Mouse (Mus musculus): ENCODE results near the gene Syngap1.

The Syngap1 gene

DNA sequence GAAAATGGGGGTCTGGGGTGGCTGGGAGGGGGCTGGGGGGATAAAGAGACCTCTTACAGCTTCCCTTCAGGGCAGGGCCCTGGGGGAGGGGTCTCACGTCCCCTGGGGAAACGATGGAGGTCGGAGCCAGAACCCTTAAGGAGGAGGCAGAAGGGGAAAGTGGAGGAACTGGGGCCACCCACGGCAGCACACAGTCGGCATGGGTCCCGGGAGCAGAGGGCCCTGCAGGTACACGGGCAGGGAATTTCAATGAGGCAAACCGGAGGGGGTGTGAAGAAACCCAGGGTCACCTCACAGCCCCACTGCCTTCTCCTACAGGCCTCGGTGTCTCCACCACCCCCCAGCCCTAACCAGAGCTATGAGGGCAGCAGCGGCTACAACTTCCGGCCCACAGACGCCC, 4.6 kb upstream of the Syngap1 start:
- DNase-seq (ENCODE audit: extremely low spot score, low read depth, low spot score): no peak

DNA sequence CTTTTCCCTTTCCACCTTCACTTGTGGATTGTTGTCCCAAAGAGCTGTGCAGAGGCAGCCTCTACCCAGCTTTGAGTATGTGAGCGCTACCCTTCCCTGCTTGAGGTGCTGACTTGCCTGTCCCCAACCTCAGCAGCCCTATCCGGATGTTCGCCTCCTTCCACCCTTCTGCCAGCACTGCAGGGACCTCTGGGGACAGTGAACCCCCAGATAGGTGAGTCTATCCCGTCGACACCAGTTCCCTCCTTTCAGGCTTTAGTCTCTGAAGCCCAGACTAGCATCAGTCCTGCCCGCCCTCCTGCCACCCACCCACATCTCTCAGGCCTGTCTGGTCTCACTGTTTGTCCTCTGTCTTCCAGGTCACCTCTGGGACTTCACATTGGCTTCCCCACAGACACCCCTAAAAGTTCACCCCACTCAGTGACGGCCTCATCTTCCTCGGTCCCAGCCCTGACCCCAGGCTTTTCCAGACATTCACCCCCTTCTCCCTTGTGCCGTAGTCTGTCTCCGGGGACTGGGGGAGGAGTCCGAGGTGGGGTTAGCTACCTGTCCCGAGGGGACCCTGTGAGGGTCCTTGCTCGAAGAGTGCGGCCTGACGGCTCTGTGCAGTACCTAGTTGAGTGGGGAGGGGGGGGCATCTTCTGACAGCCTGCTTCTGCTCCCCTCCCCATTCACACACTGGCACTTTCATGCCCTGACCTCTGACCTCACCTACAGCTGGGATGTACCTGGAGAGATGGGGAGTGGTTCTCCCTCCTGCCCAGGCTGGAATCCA, 3.9 kb upstream of the Syngap1 start:
- DNase-seq (ENCODE audit: extremely low spot score, low read depth, low spot score): no peak

DNA sequence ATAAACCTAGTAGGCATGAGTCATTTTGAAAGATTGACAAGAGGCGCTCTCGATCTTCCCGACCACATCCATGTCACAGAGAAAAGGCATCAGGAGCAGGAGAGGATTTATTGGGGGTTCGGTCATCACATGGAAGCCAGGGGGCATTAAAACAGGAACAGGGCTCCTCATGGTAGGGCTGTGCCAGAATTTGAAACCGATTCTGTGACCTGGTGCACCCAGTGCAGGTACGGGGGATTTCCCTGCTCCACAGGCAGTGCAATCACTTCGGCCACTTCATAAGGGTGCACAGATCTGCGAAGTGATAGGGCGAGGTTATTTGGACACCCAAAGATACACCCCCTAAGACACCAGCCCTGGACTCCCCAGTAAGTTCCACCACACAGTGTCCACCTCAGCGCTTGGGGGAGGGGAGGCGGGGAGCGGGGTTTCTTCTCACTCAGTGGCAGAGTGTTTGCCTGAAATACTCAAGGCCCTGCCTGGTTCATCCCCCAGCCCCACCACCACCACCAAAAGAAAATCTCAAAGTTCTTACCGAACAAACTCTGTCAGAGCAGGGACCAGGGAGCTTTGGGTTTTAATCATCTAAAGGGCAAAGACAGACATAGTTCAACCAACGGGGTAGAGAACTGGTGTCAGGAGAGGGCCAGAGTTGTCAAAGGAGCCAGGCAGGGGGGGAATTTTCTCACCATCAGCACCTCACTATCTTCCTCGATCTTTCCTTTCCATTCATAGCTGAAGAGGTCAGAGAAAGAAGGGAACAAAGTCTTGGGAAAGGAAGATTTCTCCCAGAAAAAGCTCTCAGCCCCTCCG, 3.0 kb upstream of the Syngap1 start:
- DNase-seq (ENCODE audit: extremely low spot score, low read depth, low spot score): no peak

DNA sequence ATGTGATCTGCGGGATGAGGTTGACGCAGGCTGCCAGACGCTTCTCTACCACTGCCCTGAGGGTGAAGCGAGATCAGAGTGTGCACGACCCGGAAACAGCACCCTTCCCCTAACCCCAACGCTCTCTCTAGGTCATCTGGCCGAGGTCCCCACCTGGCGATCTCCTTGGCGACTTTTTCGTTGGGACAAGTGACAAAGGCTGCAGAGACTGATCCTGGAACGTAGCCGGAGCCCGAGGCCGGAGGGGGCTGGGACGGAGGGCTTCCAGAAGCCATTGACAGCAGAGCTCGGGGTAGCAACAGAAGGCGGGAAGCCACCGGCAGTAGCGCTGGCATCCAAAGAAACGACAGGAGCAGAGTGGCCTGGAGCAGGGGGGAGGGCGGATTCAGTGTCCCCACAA, 2.3 kb upstream of the Syngap1 start:
- no peak for DNase-seq (ENCODE audit: extremely low spot score, low read depth, low spot score)

DNA sequence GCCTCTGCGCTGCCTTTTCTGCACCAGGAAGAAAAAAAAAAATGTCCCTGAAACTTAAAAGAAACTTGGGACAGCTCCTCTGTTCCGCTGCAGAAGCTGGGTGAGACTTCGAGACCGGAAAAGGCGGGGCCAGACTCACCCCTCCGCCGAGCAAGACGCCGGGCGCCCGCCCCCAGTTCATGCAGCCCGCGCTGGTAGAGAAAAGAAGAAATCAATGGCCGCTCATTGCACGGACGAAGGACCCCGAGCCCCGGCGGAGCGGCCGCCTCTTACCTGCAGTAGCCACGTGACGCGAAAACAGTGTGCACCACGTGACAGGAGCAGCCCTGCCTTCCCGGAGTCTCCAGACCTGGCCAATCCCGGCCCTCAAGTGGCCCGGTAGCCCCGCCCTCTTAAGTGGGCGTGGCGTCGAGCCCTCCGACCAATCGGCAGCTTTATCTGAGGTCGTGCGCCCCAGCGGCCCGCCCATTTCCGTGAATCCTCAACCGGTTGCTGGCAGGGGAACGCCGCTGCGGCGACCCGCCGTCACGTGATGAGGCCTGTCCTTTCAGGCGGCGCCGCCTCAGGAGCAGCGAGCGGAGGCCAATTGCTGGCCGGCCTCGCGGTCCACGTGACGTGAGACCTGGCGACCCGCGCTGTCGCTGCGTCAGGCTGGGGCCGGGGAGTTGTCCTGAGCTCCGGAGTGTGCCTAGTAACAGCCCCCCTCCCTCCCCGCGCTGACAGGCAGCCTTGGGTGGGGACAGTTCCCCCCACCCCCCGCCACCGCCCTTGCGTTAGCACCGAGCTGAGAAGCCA, 1.7 kb upstream of the Syngap1 start, which contains the start of gene Cuta:
Gene Cuta, minus strand, starts transcription at position 392 of the 795 bp plus-strand sequence.
- DNase-seq (ENCODE audit: extremely low spot score, low read depth, low spot score): peak; percentile 96

DNA sequence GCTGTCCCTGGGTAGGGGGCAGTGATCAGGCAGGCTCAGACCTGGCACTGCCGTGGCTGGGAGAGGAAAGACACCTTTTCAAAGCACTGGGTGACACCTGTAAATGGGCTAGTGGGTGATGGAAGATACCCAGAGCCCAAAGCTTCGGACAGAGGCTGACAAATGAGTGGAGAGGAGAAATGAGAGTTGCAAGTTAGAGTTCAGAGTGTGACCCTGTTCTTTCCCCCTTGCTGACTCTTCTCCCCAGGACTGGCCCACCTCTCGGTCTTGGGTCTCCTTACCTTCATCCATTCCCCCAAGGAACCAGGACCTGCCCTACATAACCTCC, 1.1 kb upstream of the Syngap1 start:
- no peak for DNase-seq (ENCODE audit: extremely low spot score, low read depth, low spot score)

DNA sequence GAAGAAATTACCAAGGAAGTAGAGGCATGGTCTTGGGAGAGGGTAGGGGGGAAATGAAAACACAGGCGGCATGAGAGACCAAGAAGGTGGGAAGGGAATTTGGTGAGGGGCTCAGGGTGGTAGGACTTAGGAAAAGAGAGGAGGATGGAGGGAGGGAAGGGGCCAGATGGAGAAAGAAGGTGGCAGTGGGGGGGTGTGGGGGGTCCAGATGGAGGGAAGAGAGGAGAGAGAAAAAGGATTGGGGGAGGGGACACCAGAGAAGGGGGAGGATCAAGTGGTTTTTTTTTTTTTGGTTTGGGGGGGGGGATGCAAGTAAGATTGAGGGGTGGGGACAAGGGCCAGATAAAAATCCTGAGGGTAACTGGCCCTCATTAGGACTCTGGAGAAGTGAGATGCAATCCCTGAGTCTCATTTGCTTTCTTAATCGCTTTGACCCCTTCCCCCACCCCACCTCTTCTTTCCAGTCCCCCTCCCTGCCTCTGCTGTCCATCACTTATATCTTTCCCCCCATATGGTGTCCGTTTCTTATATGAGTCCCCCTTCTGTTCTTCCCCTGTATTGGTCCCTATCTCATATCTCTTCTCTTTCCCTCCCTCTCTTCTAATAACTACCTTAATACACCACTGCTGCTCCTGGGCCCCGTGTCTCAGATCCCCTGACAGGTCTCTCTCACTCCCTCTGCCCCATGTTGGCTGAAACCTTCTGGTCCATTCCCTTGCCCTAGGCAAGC, 953 bp downstream of the Syngap1 start:
- no peak for DNase-seq (ENCODE audit: extremely low spot score, low read depth, low spot score)

DNA sequence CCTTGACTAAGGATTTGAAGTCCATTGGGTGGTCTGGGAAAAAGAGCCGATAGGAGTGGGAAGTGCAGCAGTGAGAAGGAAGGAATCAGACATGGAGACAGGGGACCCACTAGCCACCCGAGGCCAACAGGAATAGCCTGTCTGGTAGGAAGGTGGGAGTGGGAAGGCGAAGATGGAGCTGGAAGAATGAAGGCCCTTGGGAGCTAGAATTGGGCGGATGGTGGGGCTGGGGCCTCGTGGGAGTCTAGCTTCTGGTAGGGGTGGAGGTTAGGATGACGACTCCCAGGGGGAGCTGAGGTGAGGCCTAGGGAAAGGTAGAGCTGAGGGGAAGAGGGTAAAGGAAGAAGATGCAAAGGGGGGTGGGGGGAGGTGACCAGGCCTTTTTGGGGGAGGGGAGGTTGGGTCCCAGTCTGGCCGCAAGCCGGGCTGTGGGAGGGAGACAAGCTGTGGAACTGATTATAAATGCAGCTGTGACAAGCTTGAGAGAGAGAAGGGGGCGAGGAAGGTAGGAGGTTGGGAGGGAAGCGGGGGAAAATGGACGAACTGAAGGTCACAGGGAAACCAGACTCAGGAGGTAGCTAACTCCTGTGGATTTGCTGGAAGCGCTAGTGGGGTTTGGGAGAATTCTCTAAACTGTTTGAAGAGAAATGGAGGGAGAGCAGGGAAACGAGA, 4.9 kb downstream of the Syngap1 start:
- DNase-seq (ENCODE audit: extremely low spot score, low read depth, low spot score): no peak

DNA sequence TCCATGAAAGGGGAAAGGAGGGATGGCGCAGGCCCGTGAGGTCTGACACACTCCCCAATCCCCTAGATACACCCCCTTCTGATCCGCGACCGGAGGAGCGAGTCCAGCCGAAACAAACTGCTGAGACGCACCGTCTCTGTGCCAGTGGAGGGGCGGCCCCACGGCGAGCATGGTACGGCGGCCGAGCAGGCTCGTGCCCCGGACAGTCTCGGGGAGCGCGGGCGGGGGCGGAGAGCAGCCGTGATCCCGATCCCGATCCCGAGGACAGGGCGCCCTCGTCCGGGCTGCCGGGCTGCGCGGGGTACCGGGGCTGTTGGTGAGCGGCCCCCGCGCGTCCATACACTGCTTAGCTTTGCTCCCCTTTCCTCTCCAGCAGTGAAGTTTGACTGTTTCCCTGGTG, 5.5 kb downstream of the Syngap1 start:
- DNase-seq (ENCODE audit: extremely low spot score, low read depth, low spot score): no peak

DNA sequence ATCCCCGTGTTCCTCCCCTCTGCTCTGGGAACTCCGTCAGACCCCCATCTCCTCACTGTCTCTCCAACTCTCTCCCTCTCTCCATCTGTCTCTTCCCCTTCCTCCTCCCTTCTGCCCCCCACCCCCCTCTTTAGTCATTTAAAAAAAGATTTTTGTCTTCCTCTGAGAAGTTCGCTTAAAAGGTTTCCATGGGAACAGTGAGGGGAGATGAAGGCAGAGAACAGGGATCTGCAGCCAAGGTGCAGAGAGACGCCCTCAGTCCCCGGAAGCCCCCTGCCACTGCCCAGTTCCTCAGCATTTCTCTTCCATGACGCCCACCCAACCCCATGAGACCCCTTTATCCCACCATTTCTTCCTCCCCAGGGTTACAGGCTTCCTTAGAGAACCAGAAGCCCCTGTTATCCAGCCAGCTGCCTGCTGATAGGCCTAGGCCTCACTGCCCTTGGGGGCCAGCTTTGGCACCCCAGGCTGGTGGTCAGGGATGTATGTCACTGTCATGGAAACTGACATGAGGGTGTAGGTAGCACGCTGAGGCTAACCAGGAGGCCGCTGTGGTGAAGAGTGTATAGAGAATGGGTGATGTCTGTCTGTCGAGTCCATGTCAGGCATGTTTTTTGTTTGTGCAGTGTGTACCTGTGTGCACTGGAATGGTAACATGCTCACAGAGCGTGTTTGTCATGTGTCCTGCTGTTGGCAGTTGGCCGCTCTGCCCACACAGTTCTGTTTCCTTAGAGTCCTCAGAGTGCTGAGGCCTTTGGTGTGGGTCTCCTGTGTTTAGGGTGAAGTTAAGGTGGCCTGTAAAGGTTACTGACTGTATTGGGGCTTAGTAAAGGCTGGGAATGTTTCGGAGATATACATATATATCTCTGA, 6.4 kb downstream of the Syngap1 start:
- DNase-seq (ENCODE audit: extremely low spot score, low read depth, low spot score): no peak

DNA sequence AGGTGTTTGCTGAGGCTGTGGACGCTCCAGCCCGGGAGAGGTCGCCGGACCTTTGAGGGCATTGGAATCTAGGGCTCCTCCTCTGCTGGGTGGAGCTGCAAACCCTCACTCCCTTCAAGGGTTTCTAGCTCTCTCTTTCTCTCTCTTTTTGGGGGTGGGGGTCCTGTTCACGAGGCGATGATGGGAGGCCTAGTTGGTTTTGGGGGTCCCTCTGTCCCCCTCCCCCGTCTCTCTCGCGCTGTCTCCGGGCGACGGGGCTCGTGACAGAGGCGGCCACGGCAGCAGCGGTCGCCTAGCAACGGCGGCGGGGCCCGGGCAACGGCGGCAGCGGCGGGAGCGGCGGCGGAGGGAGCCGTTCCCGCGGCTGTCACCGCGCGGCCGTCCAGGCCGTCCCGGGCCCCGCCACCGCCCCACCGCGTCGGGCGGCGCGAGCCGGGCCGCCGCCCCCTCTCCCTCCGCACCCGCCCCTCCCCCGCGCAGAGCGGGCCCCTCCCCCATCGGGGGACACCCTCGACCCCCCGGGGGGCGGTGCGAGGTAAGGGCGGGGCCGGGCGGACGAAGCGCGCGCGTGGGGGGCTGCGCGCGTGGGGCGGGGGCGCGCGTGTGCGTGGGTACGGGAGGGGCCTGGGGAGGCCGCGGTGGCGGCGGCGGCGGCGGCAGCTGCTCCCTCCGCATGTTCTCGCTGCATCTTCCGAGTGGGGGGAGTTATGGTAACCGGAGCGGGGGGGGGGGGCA, 7.4 kb downstream of the Syngap1 start:
- no peak for DNase-seq (ENCODE audit: extremely low spot score, low read depth, low spot score)

DNA sequence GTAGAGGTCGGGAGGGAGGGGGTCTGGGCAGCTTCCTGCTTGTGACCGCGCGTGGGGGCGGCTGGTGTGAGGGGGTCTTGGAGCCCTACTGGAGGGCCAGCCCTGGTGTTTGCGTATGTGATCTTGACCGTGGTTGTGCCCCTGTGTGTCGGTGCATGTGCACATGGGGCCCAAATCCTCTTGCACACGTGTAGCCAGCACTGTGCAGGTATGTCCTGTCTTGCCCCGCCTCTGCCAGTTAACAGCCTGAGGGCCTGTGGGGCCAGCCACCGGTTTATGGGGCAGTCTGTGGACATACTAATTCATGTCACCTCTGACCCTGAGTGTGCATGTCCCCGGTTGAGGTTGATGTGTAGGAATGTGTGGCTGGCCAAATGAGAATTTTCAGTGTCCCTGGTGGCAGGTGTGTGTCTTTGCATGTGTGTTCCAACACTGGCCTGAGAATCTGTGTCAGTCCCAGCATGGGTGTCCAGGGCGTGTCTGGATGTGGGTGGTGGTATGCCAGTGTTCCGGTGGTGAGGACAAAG, 8.1 kb downstream of the Syngap1 start:
- no peak for DNase-seq (ENCODE audit: extremely low spot score, low read depth, low spot score)

DNA sequence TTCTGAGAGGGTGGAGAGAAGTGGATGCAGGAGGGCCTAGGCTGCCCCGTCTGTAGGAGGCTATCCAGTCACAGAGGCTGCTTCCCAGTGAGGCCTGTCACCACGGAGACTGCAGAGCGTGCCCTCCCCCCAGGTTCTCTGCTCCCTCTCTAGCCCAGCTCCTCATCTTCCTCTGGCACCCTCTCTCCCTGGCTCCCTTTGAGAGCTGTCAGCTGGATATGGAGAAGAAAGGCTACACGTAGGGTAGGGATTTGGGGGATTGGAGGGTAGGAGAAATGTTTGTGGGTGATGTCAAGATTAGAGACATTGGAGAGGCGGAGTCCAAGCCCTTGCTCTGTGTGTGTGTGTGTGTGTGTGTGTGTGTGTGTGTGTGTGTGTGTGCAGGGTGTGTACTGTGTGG, 8.8 kb downstream of the Syngap1 start:
- DNase-seq (ENCODE audit: extremely low spot score, low read depth, low spot score): no peak

DNA sequence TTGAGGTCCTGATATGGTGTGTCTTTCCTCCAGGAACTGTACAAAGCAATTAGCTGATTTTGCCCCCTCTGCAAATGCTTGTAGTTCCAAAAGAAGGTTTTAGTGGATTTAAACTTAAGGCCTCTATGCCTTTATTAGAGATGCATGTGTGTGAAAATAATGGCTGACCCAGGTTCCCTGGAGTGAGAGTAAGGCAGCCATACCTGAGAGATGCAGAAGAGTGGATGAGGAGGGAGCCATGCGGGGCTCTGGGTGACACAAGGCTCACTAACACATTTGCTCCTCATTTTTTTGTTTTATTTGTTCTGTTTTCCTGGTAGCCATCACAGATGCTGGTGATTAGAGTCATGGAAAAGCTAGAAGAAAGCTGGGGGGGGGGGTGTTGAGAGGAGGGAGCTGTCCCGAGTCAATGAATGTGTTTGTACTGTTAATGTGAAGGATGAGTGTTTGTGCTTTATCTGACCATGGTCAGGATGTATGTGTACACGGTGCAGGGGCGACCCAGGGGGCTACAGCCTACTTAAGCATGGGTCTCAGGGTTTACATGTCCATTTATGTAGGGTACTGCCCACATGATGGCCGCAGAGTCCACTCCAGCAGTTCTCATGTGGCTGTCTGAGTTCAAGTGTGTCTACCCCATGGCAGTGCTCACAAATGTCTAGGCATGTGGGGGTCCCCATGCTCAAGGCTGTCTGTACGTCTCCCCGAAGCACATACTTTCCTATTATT, 9.7 kb downstream of the Syngap1 start:
- no peak for DNase-seq (ENCODE audit: extremely low spot score, low read depth, low spot score)

DNA sequence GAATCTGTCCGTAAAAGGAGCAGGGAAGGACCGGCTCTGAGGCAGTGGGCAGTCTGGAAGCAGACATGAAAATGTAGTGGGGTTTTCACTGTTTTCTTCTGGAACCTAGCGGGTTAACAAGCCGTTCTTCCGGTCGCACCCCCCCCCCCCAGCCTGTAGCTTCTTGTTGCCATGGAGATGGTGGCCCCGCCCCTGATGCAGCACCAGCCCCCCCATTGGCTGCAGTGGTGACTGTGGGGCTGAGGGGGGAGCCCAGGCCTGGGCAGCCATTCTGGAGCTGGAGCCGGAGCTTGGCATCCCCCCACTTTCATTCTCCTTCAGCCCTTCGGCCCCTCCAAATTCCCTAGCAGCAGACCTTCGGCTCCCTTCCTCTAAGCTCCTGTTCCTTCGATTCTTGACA, 10.4 kb downstream of the Syngap1 start:
- no peak for DNase-seq (ENCODE audit: extremely low spot score, low read depth, low spot score)

DNA sequence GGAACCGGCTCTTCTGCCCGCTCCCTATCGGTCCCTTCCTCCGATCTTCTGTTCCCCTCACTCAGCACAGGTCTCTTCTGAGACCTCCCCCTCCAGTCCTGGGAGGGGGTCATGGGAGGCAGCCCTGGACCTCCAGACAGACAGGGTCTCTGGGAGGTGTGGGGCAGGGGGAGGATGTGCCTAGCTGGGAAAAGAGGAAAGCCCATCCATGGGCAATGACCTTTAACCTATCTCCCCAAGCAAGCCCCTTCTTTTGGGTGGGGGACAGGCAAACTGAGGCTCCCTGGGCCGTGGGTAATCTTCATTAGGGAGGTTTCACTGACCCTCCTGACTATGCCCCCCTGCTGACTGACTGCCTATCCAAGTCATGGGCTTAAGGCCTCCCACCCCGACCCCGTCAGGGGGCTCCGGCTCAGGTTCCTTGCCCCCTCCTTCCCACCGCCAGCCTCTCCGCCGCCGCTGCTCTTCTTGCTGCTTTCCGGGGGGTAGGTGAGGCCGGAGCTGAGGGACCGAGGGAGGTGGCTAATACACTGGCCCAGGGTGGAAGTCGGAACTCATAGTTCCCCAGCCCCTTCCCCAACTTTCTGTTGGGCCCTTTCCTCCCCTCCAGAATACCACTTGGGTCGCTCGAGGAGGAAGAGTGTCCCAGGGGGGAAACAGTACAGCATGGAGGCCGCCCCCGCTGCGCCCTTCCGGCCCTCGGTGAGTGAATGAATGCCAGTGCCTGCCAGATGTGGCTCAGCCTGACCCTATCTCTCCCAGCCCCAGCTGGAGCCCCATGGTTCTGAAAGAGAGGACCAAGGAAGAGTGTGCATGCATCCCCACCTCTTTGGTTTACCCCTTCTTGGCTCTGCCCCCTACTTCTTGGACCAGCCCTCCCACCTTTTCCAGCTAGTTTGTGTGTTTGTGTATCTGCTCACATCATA, 11.2 kb downstream of the Syngap1 start:
- no peak for DNase-seq (ENCODE audit: extremely low spot score, low read depth, low spot score)

DNA sequence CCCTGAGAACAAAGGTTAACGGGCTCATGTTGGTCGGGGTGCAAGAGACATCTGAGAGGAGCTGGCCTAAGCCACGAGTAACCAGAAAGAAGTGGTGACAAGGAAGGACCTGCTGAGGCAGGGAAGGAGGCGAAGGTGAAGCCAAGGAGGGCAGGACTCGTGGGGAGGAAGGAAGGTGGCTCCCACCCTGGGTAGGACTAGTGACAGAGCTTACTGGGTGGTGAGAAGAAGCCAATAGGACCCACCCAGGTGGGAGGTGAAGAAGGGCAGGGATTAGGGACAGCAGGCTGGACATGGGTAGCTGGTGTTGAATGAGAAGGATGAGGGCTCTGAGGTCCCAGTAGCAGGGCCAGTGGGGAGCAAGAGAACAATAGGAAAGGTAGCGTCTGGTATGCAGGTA, 12.1 kb downstream of the Syngap1 start:
- no peak for DNase-seq (ENCODE audit: extremely low spot score, low read depth, low spot score)

Data from hindlimb bud, embryonic 11.5 days (tissue).